Mouse (Mus musculus) cortical plate, adult 2 months (tissue): ENCODE results near the gene Gfod1.

ENCODE experiments used
- CTCF ChIP-seq: fragments of 200-500 bp; IDR thresholded peaks from 2 replicates; pipeline ENCODE4 v1.5.1; 2011; ENCODE audit warnings: mild to moderate bottlenecking, control low read depth, low read length; ENCODE audit not compliant: insufficient read depth; ENCODE audit errors: extremely low read depth
- POLR2A ChIP-seq: fragments of 200-500 bp; IDR thresholded peaks from 2 replicates; pipeline ENCODE4 v1.6.1; 2011; ENCODE audit warnings: mild to moderate bottlenecking, low read length, control low read depth; ENCODE audit not compliant: insufficient read depth; ENCODE audit errors: extremely low read depth

DNA sequence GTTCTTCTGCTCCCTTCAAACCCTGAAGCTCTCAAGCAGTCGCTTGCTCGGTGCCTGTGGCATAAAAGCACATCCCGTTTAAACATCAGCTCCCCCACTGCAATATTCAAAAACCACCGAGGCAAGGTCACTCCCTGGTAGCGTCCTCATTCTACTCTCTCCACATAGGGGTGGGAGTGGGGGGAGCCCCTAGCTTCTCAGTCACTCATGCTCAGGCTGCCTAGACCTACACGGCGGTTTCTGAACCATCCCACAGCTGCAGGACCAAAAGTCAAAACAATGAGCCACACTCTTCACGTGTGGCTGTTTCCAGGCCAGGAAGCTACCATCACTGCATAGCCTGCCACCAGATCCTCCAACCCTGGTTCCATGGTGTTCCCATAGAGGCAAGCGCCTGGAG is 53.9 kb downstream of the Gfod1 start:
- TF ChIP-seq POLR2A, result no peak
- TF ChIP-seq CTCF, result no peak
